Mouse (Mus musculus) embryonic facial prominence, embryonic 15.5 days (tissue): ENCODE measurements around the gene Mmp24. TPM values are rescaled to one million over a fixed set of nuclear protein-coding genes. Genes with fewer than 3 reads are reported as not detected.

Experiments used
- ATAC-seq: fragments of 200-750 bp; cut with Nextera tagmentation; 2 replicates; pipeline ENCODE4 v1.8.0; 2017; ENCODE audit warnings: low read depth, moderate TSS enrichment; ENCODE audit not compliant: insufficient number of reproducible peaks, low FRiP score, low TSS enrichment
- H3K27ac ChIP-seq: fragments of 300-500 bp; sonication (generic); replicated peaks from 2 replicates; pipeline ENCODE4 v1.5.1; 2015; ENCODE audit warnings: mild to moderate bottlenecking, inconsistent platforms
- H3K27me3 ChIP-seq: fragments of 300-500 bp; sonication (generic); 2 replicates; pipeline ENCODE4 v1.6.1; 2015; ENCODE audit warnings: inconsistent platforms
- H3K36me3 ChIP-seq: fragments of 300-500 bp; sonication (generic); 2 replicates; pipeline ENCODE4 v1.6.1; 2015; ENCODE audit warnings: mild to moderate bottlenecking, inconsistent platforms
- H3K4me1 ChIP-seq: fragments of 300-500 bp; sonication (generic); 2 replicates; pipeline ENCODE4 v1.6.1; 2015; ENCODE audit warnings: inconsistent platforms
- H3K4me2 ChIP-seq: fragments of 300-500 bp; sonication (generic); replicated peaks from 2 replicates; pipeline ENCODE4 v1.6.1; 2015; ENCODE audit warnings: mild to moderate bottlenecking, inconsistent platforms
- H3K4me3 ChIP-seq: fragments of 300-500 bp; sonication (generic); replicated peaks from 2 replicates; pipeline ENCODE4 v1.5.1; 2015; ENCODE audit warnings: mild to moderate bottlenecking, inconsistent platforms
- H3K9ac ChIP-seq: fragments of 300-500 bp; sonication (generic); 2 replicates; pipeline ENCODE4 v1.6.1; 2015; ENCODE audit warnings: inconsistent platforms
- H3K9me3 ChIP-seq: fragments of 300-500 bp; sonication (generic); replicated peaks from 2 replicates; pipeline ENCODE4 v1.6.1; 2016; ENCODE audit warnings: inconsistent platforms
- WGBS: fragments of 180-500 bp; shearing (Covaris S2); methylation state at CpG from one replicate; pipeline ENCODE4 v1.1.7; 2015; 5-methylcytosine and 5-hydroxymethylcytosine counted together
- polyA plus RNA-seq: library from polyadenylated mRNA; unstranded; fragments of >200 nt; fragmentation: Nextera tagmentation; extraction: Ambion mirVana; gene quantifications from 2 replicates; pipeline ENCODE4 v1.2.1, GENCODE M21; 2015

Mmp24 gene
- polyA plus RNA-seq, 1 experiment from 2014 or later: 0.11 TPM

- Histone ChIP-seq H3K4me3 (no peak overlapping the region), H3K4me2 (no peak overlapping the region), H3K27me3 (no peaks in the 10 kb centered on the region), H3K9me3 (no peaks in the 10 kb centered on the region), H3K36me3 (no peaks in the 10 kb centered on the region), H3K27ac (no peak overlapping the region), H3K4me1 (no peaks in the 10 kb centered on the region), H3K9ac (no peak overlapping the region)
- ATAC-seq: no peak
- WGBS: 57% methylated on average over 3 of the region's 3 CpGs
These were observed 27.6 kb downstream of the Mmp24 start for GRCm38 (mm10) chr2:155802761-155803160.

- H3K4me3 ChIP-seq: no peak overlapping the region
- no peaks in the 10 kb centered on the region for H3K27me3 ChIP-seq
- no peaks in the 10 kb centered on the region for H3K4me1 ChIP-seq
- no peaks in the 10 kb centered on the region for H3K36me3 ChIP-seq
- H3K9me3 ChIP-seq: no peaks in the 10 kb centered on the region
- ATAC-seq: no peak
- no peak overlapping the region for H3K4me2 ChIP-seq
- no peak overlapping the region for H3K27ac ChIP-seq
- H3K9ac ChIP-seq: no peak overlapping the region
- WGBS: 63% methylated on average over 5 of the region's 5 CpGs
These were observed 28.9 kb downstream of the Mmp24 start for GRCm38 (mm10) chr2:155804053-155804452.

- no peak overlapping the region for H3K9ac ChIP-seq
- H3K4me3 ChIP-seq: no peak overlapping the region
- no peaks in the 10 kb centered on the region for H3K4me1 ChIP-seq
- H3K9me3 ChIP-seq: no peaks in the 10 kb centered on the region
- no peak overlapping the region for H3K4me2 ChIP-seq
- WGBS: 57% methylated on average over 6 of the region's 6 CpGs
- H3K27me3 ChIP-seq: no peaks in the 10 kb centered on the region
- ATAC-seq: no peak
- H3K36me3 ChIP-seq: no peaks in the 10 kb centered on the region
- no peak overlapping the region for H3K27ac ChIP-seq
These were observed 30.2 kb downstream of the Mmp24 start for GRCm38 (mm10) chr2:155805231-155805924.

DNA sequence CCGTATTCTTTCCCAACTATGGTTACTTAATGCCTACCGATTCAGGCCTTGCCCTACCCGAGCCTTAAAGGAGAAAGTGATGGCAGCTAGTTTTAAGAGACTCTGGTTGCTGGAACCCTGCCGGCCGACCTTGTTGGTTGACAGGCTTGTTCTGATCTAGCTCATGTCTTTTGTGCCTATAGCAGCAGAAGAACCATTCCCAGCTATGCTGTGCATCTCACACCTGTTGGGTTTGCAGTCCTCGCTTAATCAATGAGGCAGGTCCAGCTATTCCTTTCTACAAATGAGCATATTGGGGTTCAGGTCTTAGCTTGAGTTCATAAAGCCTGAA lies 30.7 kb downstream of the Mmp24 start:
- H3K27ac ChIP-seq: no peak overlapping the region
- no peaks in the 10 kb centered on the region for H3K36me3 ChIP-seq
- no peak overlapping the region for H3K9ac ChIP-seq
- no peaks in the 10 kb centered on the region for H3K27me3 ChIP-seq
- ATAC-seq: no peak
- H3K4me3 ChIP-seq: no peak overlapping the region
- H3K9me3 ChIP-seq: no peaks in the 10 kb centered on the region
- WGBS: 88% methylated on average over 6 of the region's 6 CpGs
- H3K4me2 ChIP-seq: no peak overlapping the region
- no peaks in the 10 kb centered on the region for H3K4me1 ChIP-seq

DNA sequence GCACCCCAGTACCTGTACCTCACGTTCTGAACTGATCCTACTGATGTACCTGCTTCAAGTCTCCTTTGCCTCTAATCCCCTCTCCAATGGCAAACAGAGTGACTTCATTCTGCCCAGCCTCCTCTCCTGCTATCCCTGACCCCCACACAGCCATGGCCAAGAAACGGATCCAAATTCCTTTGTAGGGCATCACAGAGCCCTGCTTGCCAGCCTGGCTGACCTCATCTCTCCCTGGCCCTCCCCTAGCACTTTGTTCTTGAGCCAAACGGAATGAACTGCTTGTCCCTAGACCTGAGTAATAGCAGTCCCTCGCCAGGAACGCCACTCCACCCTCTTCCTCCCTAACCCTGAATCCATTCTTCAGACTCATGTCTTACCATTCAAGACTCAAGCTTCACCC lies 31.4 kb downstream of the Mmp24 start:
- WGBS: 71% methylated on average over 5 of the region's 5 CpGs
- ATAC-seq: no peak

GRCm38 (mm10) chr2:155807408-155807807 lies 32.3 kb downstream of the Mmp24 start:
- H3K27ac ChIP-seq: no peak overlapping the region
- H3K27me3 ChIP-seq: no peaks in the 10 kb centered on the region
- no peaks in the 10 kb centered on the region for H3K36me3 ChIP-seq
- no peak overlapping the region for H3K9ac ChIP-seq
- no peak overlapping the region for H3K4me2 ChIP-seq
- no peak overlapping the region for H3K4me3 ChIP-seq
- H3K9me3 ChIP-seq: no peaks in the 10 kb centered on the region
- 85% methylated on average over 4 of the region's 4 CpGs for WGBS
- no peaks in the 10 kb centered on the region for H3K4me1 ChIP-seq
- ATAC-seq: no peak

More for the DNA sequence above, 31.4 kb downstream of the Mmp24 start:
- Histone ChIP-seq H3K27me3 (no peaks in the 10 kb centered on the region), H3K9ac (no peak overlapping the region), H3K36me3 (no peaks in the 10 kb centered on the region), H3K4me1 (no peaks in the 10 kb centered on the region), H3K4me3 (no peak overlapping the region), H3K27ac (no peak overlapping the region), H3K9me3 (no peaks in the 10 kb centered on the region), H3K4me2 (no peak overlapping the region)

GRCm38 (mm10) chr2:155809620-155810019 lies 34.5 kb downstream of the Mmp24 start:
- Histone ChIP-seq H3K4me1 (no peaks in the 10 kb centered on the region), H3K4me3 (no peak overlapping the region), H3K27me3 (no peaks in the 10 kb centered on the region), H3K27ac (no peak overlapping the region), H3K9ac (no peak overlapping the region), H3K4me2 (no peak overlapping the region), H3K36me3 (no peaks in the 10 kb centered on the region), H3K9me3 (no peaks in the 10 kb centered on the region)
- WGBS: 74% methylated on average over 4 of the region's 4 CpGs
- no peak for ATAC-seq

- Histone ChIP-seq H3K4me2 (no peak overlapping the region), H3K4me1 (no peaks in the 10 kb centered on the region), H3K27ac (no peak overlapping the region), H3K9ac (no peak overlapping the region), H3K9me3 (no peaks in the 10 kb centered on the region), H3K27me3 (no peaks in the 10 kb centered on the region), H3K36me3 (no peaks in the 10 kb centered on the region), H3K4me3 (no peak overlapping the region)
- WGBS: 38% methylated on average over 16 of the region's 16 CpGs
- no peak for ATAC-seq
These were observed 36.8 kb downstream of the Mmp24 start for GRCm38 (mm10) chr2:155811821-155812396.

DNA sequence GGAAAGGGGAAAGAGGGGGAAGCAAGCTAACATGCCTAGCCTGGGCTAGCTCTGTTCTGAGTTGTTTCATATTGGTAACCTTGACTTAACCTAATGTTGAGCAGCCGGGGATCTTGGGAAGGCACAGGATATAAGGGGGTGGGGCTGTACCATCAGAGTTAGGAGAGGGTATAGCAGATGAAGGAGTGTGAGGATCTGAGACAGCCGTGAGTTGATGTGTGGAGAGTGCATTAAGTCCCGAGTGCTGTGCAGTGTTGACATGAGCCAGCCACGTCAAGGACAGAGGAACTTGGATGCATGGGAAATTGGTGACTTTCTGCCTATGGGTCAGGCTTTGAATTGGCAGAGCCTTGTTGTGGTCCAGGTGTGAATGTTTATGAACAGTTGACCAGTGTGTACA lies 37.5 kb downstream of the Mmp24 start:
- Histone ChIP-seq H3K9ac (no peak overlapping the region), H3K4me2 (no peak overlapping the region), H3K4me3 (no peak overlapping the region), H3K27me3 (no peaks in the 10 kb centered on the region), H3K9me3 (no peaks in the 10 kb centered on the region), H3K36me3 (no peaks in the 10 kb centered on the region), H3K4me1 (peaks cover under 1% of the 10 kb centered on the region; the same call in 1 of the 2 replicates), H3K27ac (no peak overlapping the region)
- ATAC-seq: no peak
- WGBS: 74% methylated on average over 4 of the region's 4 CpGs

DNA sequence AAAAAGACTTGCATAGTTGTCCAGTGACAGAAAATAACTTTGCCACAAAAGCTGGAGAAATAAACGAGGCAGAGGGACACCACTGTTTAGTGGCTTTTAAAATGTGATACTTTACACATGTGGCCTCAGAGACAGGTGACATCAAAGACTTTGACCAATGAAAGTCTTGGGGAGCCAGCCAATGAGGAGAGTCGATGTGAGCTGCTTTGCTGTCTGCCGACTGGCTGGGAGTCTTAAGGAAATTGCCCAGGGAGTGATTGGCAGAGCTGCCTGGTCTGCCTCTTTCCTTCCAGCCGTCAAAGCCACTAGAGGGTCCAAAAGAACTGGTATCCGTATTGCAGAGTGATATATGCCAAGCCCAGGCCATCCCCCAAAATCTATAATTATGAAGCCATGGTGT lies 39.7 kb downstream of the Mmp24 start:
- no peak overlapping the region for H3K27ac ChIP-seq
- no peaks in the 10 kb centered on the region for H3K9me3 ChIP-seq
- peaks cover 3% of the 10 kb centered on the region for H3K36me3 ChIP-seq
- no peak overlapping the region for H3K9ac ChIP-seq
- no peak overlapping the region for H3K4me2 ChIP-seq
- H3K4me3 ChIP-seq: no peak overlapping the region
- H3K4me1 ChIP-seq: peaks cover 18% of the 10 kb centered on the region
- WGBS: 23% methylated on average over 5 of the region's 5 CpGs
- no peak for ATAC-seq
- no peaks in the 10 kb centered on the region for H3K27me3 ChIP-seq

DNA sequence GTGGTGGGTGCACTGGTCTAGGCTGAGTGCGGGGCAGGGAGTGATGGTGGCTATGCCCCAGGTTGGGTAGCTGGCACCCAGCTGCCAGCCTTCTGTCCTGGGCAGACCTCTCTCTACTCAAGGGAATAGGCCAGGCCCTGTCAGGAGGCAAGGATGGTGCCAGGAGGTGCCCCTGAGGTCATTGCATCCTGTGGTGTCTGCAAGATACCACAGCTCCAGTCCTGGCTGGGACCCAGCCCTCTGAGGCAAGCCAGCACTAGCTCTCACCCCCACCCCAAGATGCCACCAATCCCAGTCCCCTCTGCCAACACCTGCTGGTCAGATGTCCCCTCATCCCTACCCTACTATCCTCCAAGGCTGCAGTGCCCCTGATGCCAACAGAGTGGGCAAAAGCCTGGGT lies 41.0 kb downstream of the Mmp24 start:
- Histone ChIP-seq H3K36me3 (peaks cover 17% of the 10 kb centered on the region), H3K4me3 (no peak overlapping the region), H3K9ac (no peak overlapping the region), H3K27me3 (no peaks in the 10 kb centered on the region), H3K4me2 (no peak overlapping the region), H3K9me3 (no peaks in the 10 kb centered on the region), H3K27ac (no peak overlapping the region), H3K4me1 (peaks cover 18% of the 10 kb centered on the region)
- WGBS: 100% methylated on average over 1 of the region's 1 CpGs
- no peak for ATAC-seq
